Mouse (Mus musculus) right cerebral cortex, adult 18-20 months (tissue): Measurements from ENCODE around the gene Myh7b.

Experiments
- DNase-seq: peaks from one replicate; pipeline ENCODE4 v3.0.0; 2022; ENCODE audit warnings: mixed read lengths

Myh7b gene

GRCm38 (mm10) chr2:155635961-155636360 lies 24.9 kb downstream of the Myh7b start:
- no peak for DNase-seq

DNA sequence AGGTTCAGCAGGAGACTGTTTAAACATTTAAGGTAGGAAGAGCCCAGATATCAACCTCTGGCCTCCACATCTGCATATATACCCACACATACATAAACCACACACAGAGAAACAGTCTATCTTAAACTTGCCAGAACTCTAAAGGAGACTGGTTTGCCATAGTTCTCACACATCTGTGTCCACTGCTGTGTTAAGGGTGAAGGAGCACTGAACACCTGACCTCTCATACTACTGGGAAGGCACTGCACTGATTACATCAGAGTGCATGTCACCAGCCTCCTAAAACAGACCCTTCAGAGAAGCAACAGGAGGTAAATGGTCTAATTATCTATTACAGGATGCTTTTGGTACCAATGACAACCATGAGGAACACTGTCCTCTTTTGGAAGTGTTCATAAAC lies 25.9 kb downstream of the Myh7b start:
- no peak for DNase-seq

DNA sequence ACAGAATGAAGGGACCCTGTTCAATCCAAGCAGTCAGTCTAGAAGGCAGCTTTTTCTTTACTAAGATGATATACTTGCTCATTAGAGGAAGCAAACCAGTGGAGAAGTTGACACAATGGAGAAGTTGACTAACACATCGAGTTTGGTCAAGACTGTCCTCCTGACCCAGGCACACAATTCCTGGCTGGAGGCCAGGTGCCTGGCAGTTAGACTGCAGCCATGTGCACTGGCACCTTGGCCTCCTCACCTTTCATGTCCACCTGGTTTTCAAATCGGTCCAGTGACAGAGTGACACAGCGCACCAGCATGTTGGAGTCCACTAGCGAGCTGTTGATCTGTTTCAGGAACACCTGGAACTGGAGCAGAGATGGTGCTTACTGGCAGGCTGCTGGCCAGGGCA lies 26.4 kb downstream of the Myh7b start:
- DNase-seq: no peak

DNA sequence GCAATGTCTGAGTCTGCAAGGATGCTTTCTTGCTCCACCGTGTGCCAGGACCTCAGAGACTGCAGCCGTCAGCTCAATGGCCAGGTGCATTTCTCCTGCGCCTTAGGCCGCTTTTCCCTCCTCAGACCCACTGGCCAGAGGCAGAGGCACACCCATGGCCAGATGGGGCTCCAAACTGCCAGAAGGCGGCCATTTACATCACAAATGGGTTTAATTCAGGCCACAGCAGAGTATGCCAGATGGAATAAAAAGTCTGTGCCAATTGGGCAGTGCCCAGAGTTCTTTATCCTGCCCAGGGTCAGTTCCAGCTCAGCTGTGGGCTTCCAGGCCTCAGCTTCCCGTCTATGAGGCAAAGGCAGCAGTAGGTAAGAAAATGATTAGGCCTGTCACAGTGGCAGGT lies 29.6 kb downstream of the Myh7b start:
- peak; percentile 63 for DNase-seq

- peak; percentile 55 for DNase-seq
Observed at GRCm38 (mm10) chr2:155641540-155642472, 30.8 kb downstream of the Myh7b start.

GRCm38 (mm10) chr2:155645746-155646145 lies 34.7 kb downstream of the Myh7b start:
- no peak for DNase-seq

DNA sequence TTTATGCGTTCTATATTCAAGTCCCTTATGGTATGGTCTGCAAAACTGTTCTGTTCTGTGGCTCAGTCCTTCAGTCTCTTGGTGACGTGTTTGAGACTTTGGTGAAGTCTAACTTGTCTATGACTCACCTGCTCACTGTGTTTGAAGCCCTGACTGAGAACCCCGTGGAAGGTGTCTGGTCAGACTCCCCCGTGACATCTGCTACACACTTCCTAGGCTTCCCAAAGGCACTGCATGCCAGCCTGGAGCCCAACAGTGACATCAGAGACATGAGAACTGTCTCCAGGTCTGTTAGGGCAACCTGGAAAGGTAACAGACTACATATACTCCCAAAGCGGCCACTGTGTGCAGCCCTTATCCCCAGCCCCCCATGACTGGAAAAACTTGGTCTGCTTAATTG lies 41.6 kb downstream of the Myh7b start:
- no peak for DNase-seq

GRCm38 (mm10) chr2:155655759-155656372 lies 44.9 kb downstream of the Myh7b start:
- no peak for DNase-seq

- peak; percentile 49 for DNase-seq
Observed at GRCm38 (mm10) chr2:155662390-155662789, 51.4 kb downstream of the Myh7b start.

DNA sequence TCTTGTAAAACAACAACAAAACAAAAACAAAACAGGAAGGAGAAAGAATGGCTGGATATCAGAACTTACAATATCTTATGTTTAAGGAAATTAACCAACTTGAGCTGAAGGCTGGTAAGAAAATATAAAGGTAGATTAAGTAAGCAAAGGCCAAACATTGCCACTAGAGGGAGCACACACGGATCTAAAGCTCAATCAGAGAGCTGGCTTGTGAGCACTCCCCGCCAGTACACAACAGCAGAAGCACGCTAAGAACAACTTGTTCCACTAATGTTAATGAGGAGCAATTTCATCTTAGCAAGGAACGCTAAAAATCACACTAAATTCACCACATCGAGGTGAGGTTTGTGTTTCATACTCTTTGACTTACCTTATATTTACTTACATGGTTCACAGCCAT lies 52.1 kb downstream of the Myh7b start:
- peak; percentile 65 for DNase-seq

DNA sequence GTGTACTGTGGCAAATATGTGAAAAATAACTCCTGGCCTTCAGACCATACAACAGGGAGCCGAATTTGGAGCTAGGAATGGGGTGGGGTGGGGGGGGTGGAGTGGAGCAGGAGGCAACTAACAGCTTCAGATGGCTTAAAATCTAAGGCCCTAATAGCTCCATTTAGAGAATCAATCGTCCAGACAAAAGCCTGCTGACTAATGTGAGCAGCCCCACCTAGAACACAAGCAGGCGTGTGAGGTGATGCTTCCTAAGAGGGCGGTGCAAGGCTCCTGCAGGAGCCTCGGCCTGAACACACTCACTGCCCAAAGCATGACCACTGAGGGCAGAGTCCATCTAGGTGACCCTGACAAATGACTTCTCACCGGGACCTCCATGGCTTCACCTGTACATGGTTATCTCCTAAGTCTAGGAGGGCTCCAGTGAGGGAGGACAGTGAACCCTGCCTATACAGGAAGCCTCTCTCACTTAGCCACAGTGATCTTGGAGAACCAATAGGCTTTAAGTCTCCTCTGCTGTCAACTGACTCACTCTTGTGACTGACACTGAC lies 53.0 kb downstream of the Myh7b start:
- DNase-seq: no peak

DNA sequence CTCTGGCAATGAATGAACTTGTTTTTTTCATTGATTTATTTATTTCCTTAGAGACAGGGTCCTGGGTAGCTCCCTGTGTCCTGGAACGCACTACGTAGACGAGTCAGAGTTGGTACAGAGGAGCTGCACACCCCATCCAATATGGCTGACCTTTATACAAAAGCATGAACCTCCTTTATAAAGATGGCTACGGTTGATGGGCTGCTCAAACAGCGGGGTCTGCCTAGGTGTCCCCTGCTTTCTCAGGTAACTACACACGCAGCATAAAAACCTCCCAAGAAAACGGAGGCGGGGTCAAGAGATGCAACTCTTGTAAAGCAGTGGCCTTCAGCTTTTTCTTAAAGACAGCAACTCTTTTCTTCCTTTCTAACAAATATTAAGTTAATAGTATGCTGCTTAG lies 56.9 kb downstream of the Myh7b start:
- no peak for DNase-seq

GRCm38 (mm10) chr2:155668461-155668860 lies 57.4 kb downstream of the Myh7b start:
- DNase-seq: no peak

DNA sequence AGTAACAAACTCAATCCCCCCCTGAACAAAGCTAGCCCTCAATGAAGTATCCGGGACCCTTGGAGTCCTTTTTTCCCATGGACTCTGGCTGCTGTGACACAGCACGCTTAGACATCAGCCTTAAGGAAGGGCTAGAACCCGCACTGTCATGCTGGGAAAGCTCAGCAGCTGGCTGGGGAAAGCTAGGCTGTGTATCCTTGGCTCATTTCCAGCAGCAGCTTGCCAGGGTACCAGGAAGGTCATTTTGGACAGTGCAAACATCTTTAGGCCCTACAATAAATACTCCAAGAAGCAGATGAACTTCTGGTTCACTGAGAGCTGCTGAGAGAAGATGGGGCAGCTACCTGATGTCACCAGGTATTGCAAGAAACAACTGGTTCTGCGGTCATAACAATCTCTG lies 60.2 kb downstream of the Myh7b start:
- no peak for DNase-seq

GRCm38 (mm10) chr2:155673546-155673945 lies 62.5 kb downstream of the Myh7b start:
- peak; percentile 38 for DNase-seq

DNA sequence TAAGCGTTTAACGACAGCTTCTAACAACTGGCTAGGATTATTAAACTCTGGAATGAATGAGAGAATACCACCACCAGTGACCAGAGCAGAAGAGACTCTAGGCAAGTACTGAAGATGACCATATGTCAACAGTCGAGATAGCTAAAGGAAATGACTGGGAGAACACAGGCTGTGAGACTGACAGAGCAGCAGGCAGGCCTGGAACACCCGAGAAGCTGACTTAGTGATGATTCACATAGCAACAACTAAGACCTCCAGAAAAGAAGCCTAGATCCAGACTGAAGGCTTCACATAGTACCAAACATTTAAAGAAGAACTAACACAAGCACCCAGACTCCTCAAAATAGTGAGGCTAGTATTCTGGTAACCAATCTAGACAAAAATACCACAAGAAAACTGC lies 64.1 kb downstream of the Myh7b start:
- DNase-seq: no peak

- DNase-seq: no peak
Observed at GRCm38 (mm10) chr2:155679586-155680110, 68.6 kb downstream of the Myh7b start.

DNA sequence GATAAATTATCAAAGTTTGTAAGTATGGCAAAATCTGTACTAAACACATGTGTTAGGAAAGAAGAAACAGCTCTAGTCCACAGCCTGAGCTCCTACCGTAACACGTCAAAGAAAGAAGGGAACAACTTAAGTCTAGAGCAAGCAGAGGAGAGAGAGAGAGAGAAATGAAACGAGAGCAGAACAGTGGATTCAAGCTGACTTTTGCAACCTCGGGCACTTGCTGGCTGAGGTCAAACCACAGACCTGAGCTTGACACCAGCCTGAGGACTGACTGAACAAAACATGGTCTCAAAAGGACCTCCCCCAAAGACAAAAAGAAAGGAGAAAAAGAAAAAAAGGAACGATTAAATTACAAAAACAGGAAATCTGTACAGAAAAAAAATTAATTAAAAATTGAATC lies 69.6 kb downstream of the Myh7b start:
- DNase-seq: no peak

GRCm38 (mm10) chr2:155681194-155681593 lies 70.2 kb downstream of the Myh7b start:
- DNase-seq: no peak

DNA sequence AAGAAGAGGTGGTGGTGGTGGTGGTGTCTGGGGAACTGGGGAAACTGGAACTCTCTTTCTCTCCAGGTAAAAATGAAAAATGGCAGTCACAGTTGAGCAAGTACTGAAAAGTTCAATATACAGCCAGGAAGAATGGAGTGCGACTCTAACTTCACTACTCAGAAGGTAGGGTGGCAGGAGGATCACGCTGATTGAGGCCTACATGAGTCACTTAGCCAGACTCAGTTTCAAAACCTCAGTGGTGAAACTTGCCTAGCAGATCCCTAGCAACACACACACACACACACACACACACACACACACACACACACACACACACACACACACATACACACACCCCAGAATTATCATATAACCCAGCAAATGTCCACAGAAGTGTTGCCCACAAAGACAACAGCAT lies 70.9 kb downstream of the Myh7b start:
- DNase-seq: no peak

- no peak for DNase-seq
Observed at GRCm38 (mm10) chr2:155683137-155683536, 72.1 kb downstream of the Myh7b start.

DNA sequence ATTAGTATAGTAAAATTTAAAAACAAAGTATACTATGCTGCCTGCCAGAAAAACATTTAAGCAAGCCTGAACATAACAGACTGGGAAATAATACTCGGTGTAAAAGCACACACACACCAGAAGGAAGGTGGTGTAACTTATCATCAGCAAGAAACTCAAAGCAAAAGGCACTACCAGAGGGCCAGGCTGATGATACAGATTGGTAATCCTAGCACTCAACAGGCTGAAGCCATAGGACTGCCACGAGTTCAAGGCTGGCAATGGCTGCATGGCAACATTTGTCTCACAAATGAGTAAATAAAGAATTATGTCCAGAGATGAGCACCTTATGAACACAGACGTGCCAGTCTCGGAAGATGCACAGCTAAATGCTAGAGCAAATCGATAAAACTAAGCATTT lies 72.8 kb downstream of the Myh7b start:
- DNase-seq: no peak
